Mouse (Mus musculus) kidney, adult 2 months (tissue): ENCODE data around the gene Lgmn. TPM values are rescaled to one million over a fixed set of nuclear protein-coding genes. Genes with fewer than 3 reads are reported as not detected.

ENCODE experiments used
- DNase-seq: peaks from one replicate; pipeline ENCODE4 v3.0.0; 2021
- H3K27ac ChIP-seq: fragments of 200-500 bp; 2 replicates; pipeline ENCODE4 v1.5.1; 2012; ENCODE audit warnings: low read depth, low read length, control low read depth, inconsistent platforms; ENCODE audit not compliant: insufficient read depth
- H3K27me3 ChIP-seq: fragments of 200-500 bp; replicated peaks from 2 replicates; pipeline ENCODE4 v1.6.1; 2012; ENCODE audit warnings: mild to moderate bottlenecking, moderate library complexity, low read length, inconsistent platforms; ENCODE audit not compliant: control insufficient read depth, insufficient read depth
- H3K36me3 ChIP-seq: fragments of 200-500 bp; 2 replicates; pipeline ENCODE4 v1.6.1; 2012; ENCODE audit warnings: mild to moderate bottlenecking, moderate library complexity, low read length, inconsistent platforms; ENCODE audit not compliant: control insufficient read depth, insufficient read depth
- H3K4me1 ChIP-seq: fragments of 200-500 bp; 2 replicates; pipeline ENCODE4 v1.6.1; 2011; ENCODE audit warnings: low read length; ENCODE audit not compliant: control insufficient read depth, insufficient read depth
- H3K4me3 ChIP-seq: fragments of 200-500 bp; 2 replicates; pipeline ENCODE4 v1.5.1; 2011; ENCODE audit warnings: mild to moderate bottlenecking, low read depth, low read length, control low read depth; ENCODE audit not compliant: insufficient read depth
- CTCF ChIP-seq: fragments of 200-500 bp; conservative IDR thresholded peaks from 2 replicates; pipeline ENCODE4 v1.5.1; 2011; ENCODE audit warnings: low read depth, mild to moderate bottlenecking, control low read depth, low read length, moderate library complexity, mixed read lengths; ENCODE audit not compliant: insufficient read depth, insufficient read length
- POLR2A ChIP-seq: fragments of 200-500 bp; IDR thresholded peaks from one replicate; pipeline ENCODE4 v1.6.1; 2011; ENCODE audit warnings: low read depth, low read length, control low read depth
- WGBS: fragments of 180-500 bp; shearing (Covaris S2); methylation state at CpG from one replicate; pipeline ENCODE4 v1.1.7; 2018; 5-methylcytosine and 5-hydroxymethylcytosine counted together
- polyA plus RNA-seq: library from polyadenylated mRNA; depleted of rRNA; stranded (reverse); fragments of >200 nt; gene quantifications from 2 replicates; pipeline ENCODE4 v1.2.3, GENCODE M21; 2012; rRNA removed

Lgmn gene
- 1,163 and 1,191 TPM in 2 replicates for polyA plus RNA-seq

GRCm38 (mm10) chr12:102439632-102440023, at the start of gene Lgmn:
Gene Lgmn (minus strand): TSS chr12:102439813.
- H3K4me1 ChIP-seq = no peaks in the 10 kb centered on the region; the same call in 1 of the 2 replicates
- no peaks in the 10 kb centered on the region for H3K27me3 ChIP-seq
- no peaks in the 10 kb centered on the region for H3K36me3 ChIP-seq
- DNase-seq = peak; percentile 99
- H3K27ac ChIP-seq = peak within 1 kb of the TSS; percentile 77
- peak within 1 kb of the TSS; percentile 89 for H3K4me3 ChIP-seq
- TF ChIP-seq POLR2A = no peak
- no peak for TF ChIP-seq CTCF
- WGBS = 0% methylated on average over 28 of the region's 28 CpGs

GRCm38 (mm10) chr12:102484946-102485345, 45.3 kb upstream of the Lgmn start:
- no peak for TF ChIP-seq POLR2A
- TF ChIP-seq CTCF = no peak
- no peak overlapping the region for H3K4me3 ChIP-seq
- H3K27me3 ChIP-seq = no peaks in the 10 kb centered on the region
- no peaks in the 10 kb centered on the region for H3K4me1 ChIP-seq
- WGBS = 65% methylated on average over 3 of the region's 3 CpGs
- no peak overlapping the region for H3K27ac ChIP-seq
- peaks cover 9% of the 10 kb centered on the region for H3K36me3 ChIP-seq
- DNase-seq = no peak

GRCm38 (mm10) chr12:102480481-102480880, 40.9 kb upstream of the Lgmn start:
- Histone ChIP-seq H3K27ac (no peak overlapping the region), H3K36me3 (peaks cover 9% of the 10 kb centered on the region), H3K4me3 (no peak overlapping the region), H3K4me1 (no peaks in the 10 kb centered on the region), H3K27me3 (no peaks in the 10 kb centered on the region)
- WGBS = 81% methylated on average over 4 of the region's 4 CpGs
- no peak for DNase-seq
- TF ChIP-seq POLR2A (no peak), CTCF (no peak)

GRCm38 (mm10) chr12:102474411-102474810, 34.8 kb upstream of the Lgmn start:
- TF ChIP-seq CTCF = no peak
- TF ChIP-seq POLR2A = no peak
- no peak overlapping the region for H3K27ac ChIP-seq
- no peaks in the 10 kb centered on the region for H3K27me3 ChIP-seq
- no peak overlapping the region for H3K4me3 ChIP-seq
- DNase-seq = no peak
- WGBS = 89% methylated on average over 7 of the region's 7 CpGs
- peaks cover 12% of the 10 kb centered on the region for H3K36me3 ChIP-seq
- peaks cover 3% of the 10 kb centered on the region; the same call in 1 of the 2 replicates for H3K4me1 ChIP-seq

GRCm38 (mm10) chr12:102468894-102469764, 29.5 kb upstream of the Lgmn start, which contains the start of gene Golga5:
Gene Golga5 (plus strand): TSS chr12:102469135.
- Histone ChIP-seq H3K4me1 (peaks cover 3% of the 10 kb centered on the region; the same call in 1 of the 2 replicates), H3K27me3 (no peaks in the 10 kb centered on the region), H3K4me3 (peak within 1 kb of the TSS; percentile 95), H3K27ac (peak within 1 kb of the TSS; percentile 58; the same call in 1 of the 2 replicates), H3K36me3 (peaks cover 4% of the 10 kb centered on the region)
- DNase-seq = peak; percentile 99
- under 1% methylated on average over 84 of the region's 86 CpGs for WGBS
- TF ChIP-seq CTCF (no peak), POLR2A (peak; percentile 62)

- Histone ChIP-seq H3K27me3 (no peaks in the 10 kb centered on the region), H3K4me1 (peaks cover 3% of the 10 kb centered on the region; the same call in 1 of the 2 replicates), H3K27ac (no peak overlapping the region), H3K36me3 (peaks cover 4% of the 10 kb centered on the region), H3K4me3 (no peak overlapping the region)
- TF ChIP-seq POLR2A (no peak), CTCF (no peak)
- DNase-seq = no peak
- 89% methylated on average over 1 of the region's 1 CpGs for WGBS
These were observed 28.5 kb upstream of the Lgmn start for GRCm38 (mm10) chr12:102468136-102468535.

- WGBS = 73% methylated on average over 4 of the region's 4 CpGs
- no peak overlapping the region for H3K4me3 ChIP-seq
These were observed 25.0 kb upstream of the Lgmn start for GRCm38 (mm10) chr12:102464650-102465049.

More at GRCm38 (mm10) chr12:102464650-102465049, 25.0 kb upstream of the Lgmn start:
- peak; percentile 11 for DNase-seq
- no peaks in the 10 kb centered on the region for H3K27me3 ChIP-seq
- H3K36me3 ChIP-seq = no peaks in the 10 kb centered on the region
- peak; percentile 34; the same call in 1 of the 2 replicates for TF ChIP-seq CTCF
- no peak for TF ChIP-seq POLR2A
- H3K4me1 ChIP-seq = no peaks in the 10 kb centered on the region
- H3K27ac ChIP-seq = no peak overlapping the region
